Mouse (Mus musculus) testis, adult 2 months (tissue): Measurements from ENCODE around the gene AC170998.1.

Experiments used
- CTCF ChIP-seq: fragments of 200-500 bp; IDR thresholded peaks from 2 replicates; pipeline ENCODE4 v1.5.1; 2012; ENCODE audit warnings: low read depth, mild to moderate bottlenecking, inconsistent platforms, low read length, moderate library complexity; ENCODE audit not compliant: control insufficient read depth, insufficient read depth, insufficient replicate concordance
- POLR2A ChIP-seq: fragments of 200-500 bp; IDR thresholded peaks from 2 replicates; pipeline ENCODE4 v1.6.1; 2012; ENCODE audit warnings: low read depth, mild to moderate bottlenecking, inconsistent platforms, low read length, moderate library complexity; ENCODE audit not compliant: control insufficient read depth

- TF ChIP-seq CTCF (no peak), POLR2A (no peak)
Measured at GRCm38 (mm10) chr17:28707136-28707627, 18.7 kb upstream of the AC170998.1 start.
